Mouse (Mus musculus): ENCODE data around the gene Rpf2. TPM values are rescaled to one million over a fixed set of nuclear protein-coding genes. Genes with fewer than 3 reads are reported as not detected.

The Rpf2 gene
- polyA plus RNA-seq, 1 experiment from 2014 or later, result 61.9 TPM

- ATAC-seq (replicated peaks), result no peak
- H3K36me3 ChIP-seq (replicated peaks), result no peaks in the 10 kb centered on the region
- H3K27ac ChIP-seq, result no peak overlapping the region
- H3K4me1 ChIP-seq, result no peaks in the 10 kb centered on the region
- no peak overlapping the region for H3K4me3 ChIP-seq
- WGBS, result 85% methylated on average over 3 of the region's 3 CpGs
- no peaks in the 10 kb centered on the region for H3K9me3 ChIP-seq
- no peaks in the 10 kb centered on the region for H3K27me3 ChIP-seq (replicated peaks)
- H3K9ac ChIP-seq, result no peak overlapping the region
- H3K4me2 ChIP-seq, result no peak overlapping the region
Observed at GRCm38 (mm10) chr10:40264920-40265319, 18.1 kb upstream of the Rpf2 start.

- H3K4me2 ChIP-seq, result no peak overlapping the region
- H3K36me3 ChIP-seq (replicated peaks), result no peaks in the 10 kb centered on the region
- H3K9ac ChIP-seq, result no peak overlapping the region
- no peaks in the 10 kb centered on the region for H3K27me3 ChIP-seq (replicated peaks)
- ATAC-seq (replicated peaks), result no peak
- 77% methylated on average over 4 of the region's 4 CpGs for WGBS
- no peak overlapping the region for H3K4me3 ChIP-seq
- no peak overlapping the region for H3K27ac ChIP-seq
- peaks cover 2% of the 10 kb centered on the region; the same call in 1 of the 2 replicates for H3K4me1 ChIP-seq
- H3K9me3 ChIP-seq, result no peaks in the 10 kb centered on the region
Observed at GRCm38 (mm10) chr10:40263691-40264090, 16.9 kb upstream of the Rpf2 start.

- H3K4me3 ChIP-seq, result no peak overlapping the region
- no peaks in the 10 kb centered on the region for H3K36me3 ChIP-seq (replicated peaks)
- ATAC-seq (replicated peaks), result no peak
- H3K27me3 ChIP-seq (replicated peaks), result no peaks in the 10 kb centered on the region
- H3K9me3 ChIP-seq, result no peaks in the 10 kb centered on the region
- no peak overlapping the region for H3K4me2 ChIP-seq
- H3K27ac ChIP-seq, result no peak overlapping the region
- no peak overlapping the region for H3K9ac ChIP-seq
- H3K4me1 ChIP-seq, result peaks cover 5% of the 10 kb centered on the region; the same call in 1 of the 2 replicates
- 94% methylated on average over 6 of the region's 6 CpGs for WGBS
Observed at GRCm38 (mm10) chr10:40262200-40262599, 15.4 kb upstream of the Rpf2 start.

- WGBS, result 59% methylated on average over 5 of the region's 5 CpGs
- no peak for ATAC-seq (replicated peaks)
- Histone ChIP-seq H3K4me3 (no peak overlapping the region), H3K36me3 (replicated peaks) (no peaks in the 10 kb centered on the region), H3K4me2 (no peak overlapping the region), H3K9me3 (no peaks in the 10 kb centered on the region), H3K4me1 (peaks cover 13% of the 10 kb centered on the region), H3K9ac (no peak overlapping the region), H3K27ac (no peak overlapping the region), H3K27me3 (replicated peaks) (no peaks in the 10 kb centered on the region)
Observed at GRCm38 (mm10) chr10:40260305-40260704, 13.5 kb upstream of the Rpf2 start.

- Histone ChIP-seq H3K27ac (no peak overlapping the region), H3K4me2 (no peak overlapping the region), H3K4me1 (peaks cover 13% of the 10 kb centered on the region), H3K4me3 (no peak overlapping the region), H3K9ac (no peak overlapping the region), H3K9me3 (no peaks in the 10 kb centered on the region), H3K27me3 (replicated peaks) (no peaks in the 10 kb centered on the region), H3K36me3 (replicated peaks) (no peaks in the 10 kb centered on the region)
- no peak for ATAC-seq (replicated peaks)
- WGBS, result 19% methylated on average over 8 of the region's 8 CpGs
Observed at GRCm38 (mm10) chr10:40259542-40259941, 12.7 kb upstream of the Rpf2 start.

- H3K9ac ChIP-seq, result peak overlapping the region; percentile 35
- 8% methylated on average over 5 of the region's 5 CpGs for WGBS
- H3K4me1 ChIP-seq, result peaks cover 13% of the 10 kb centered on the region
- no peaks in the 10 kb centered on the region for H3K9me3 ChIP-seq
- H3K36me3 ChIP-seq (replicated peaks), result 0 out of 2 replicates have a peak, but pooled peaks cover 3% of the 10 kb centered on the region
- ATAC-seq (replicated peaks), result no peak
- H3K4me2 ChIP-seq, result peak overlapping the region; percentile 53
- H3K27ac ChIP-seq, result peak overlapping the region; percentile 94
- H3K27me3 ChIP-seq (replicated peaks), result no peaks in the 10 kb centered on the region
- H3K4me3 ChIP-seq, result peak overlapping the region; percentile 75; the same call in 1 of the 2 replicates
Observed at GRCm38 (mm10) chr10:40258976-40259375, 12.1 kb upstream of the Rpf2 start.

GRCm38 (mm10) chr10:40258401-40258966 lies 11.6 kb upstream of the Rpf2 start:
- peak; percentile 76 for ATAC-seq (replicated peaks)
- peak overlapping the region; percentile 53 for H3K4me2 ChIP-seq
- under 1% methylated on average over 12 of the region's 12 CpGs for WGBS
- peak overlapping the region; percentile 75 for H3K4me3 ChIP-seq
- H3K9ac ChIP-seq, result peak overlapping the region; percentile 35
- H3K27me3 ChIP-seq (replicated peaks), result no peaks in the 10 kb centered on the region
- peak overlapping the region; percentile 94 for H3K27ac ChIP-seq
- peaks cover 6% of the 10 kb centered on the region for H3K36me3 ChIP-seq (replicated peaks)
- peaks cover 13% of the 10 kb centered on the region for H3K4me1 ChIP-seq
- no peaks in the 10 kb centered on the region for H3K9me3 ChIP-seq

GRCm38 (mm10) chr10:40257414-40258255 lies 10.8 kb upstream of the Rpf2 start, which contains the start of gene Gtf3c6:
Gene Gtf3c6 (minus strand): TSS chr10:40258108.
- Histone ChIP-seq H3K36me3 (replicated peaks) (peaks cover 11% of the 10 kb centered on the region), H3K27me3 (replicated peaks) (no peaks in the 10 kb centered on the region), H3K9ac (peak within 1 kb of the TSS; percentile 88), H3K9me3 (no peaks in the 10 kb centered on the region), H3K4me1 (peaks cover 13% of the 10 kb centered on the region), H3K4me3 (peak within 1 kb of the TSS; percentile 75), H3K27ac (peak within 1 kb of the TSS; percentile 94), H3K4me2 (peak within 1 kb of the TSS; percentile 53)
- peak; percentile 87 for ATAC-seq (replicated peaks)
- under 1% methylated on average over 43 of the region's 43 CpGs for WGBS

GRCm38 (mm10) chr10:40256716-40257115 lies 9.9 kb upstream of the Rpf2 start:
- peak overlapping the region; percentile 88 for H3K9ac ChIP-seq
- WGBS, result 2% methylated on average over 5 of the region's 5 CpGs
- H3K9me3 ChIP-seq, result no peaks in the 10 kb centered on the region
- peak overlapping the region; percentile 75 for H3K4me3 ChIP-seq
- ATAC-seq (replicated peaks), result peak; percentile 83
- peak overlapping the region; percentile 53 for H3K4me2 ChIP-seq
- no peaks in the 10 kb centered on the region for H3K27me3 ChIP-seq (replicated peaks)
- H3K36me3 ChIP-seq (replicated peaks), result peaks cover 16% of the 10 kb centered on the region
- peak overlapping the region; percentile 94 for H3K27ac ChIP-seq
- peaks cover 13% of the 10 kb centered on the region for H3K4me1 ChIP-seq

GRCm38 (mm10) chr10:40250969-40251368 lies 4.1 kb upstream of the Rpf2 start:
- peaks cover 43% of the 10 kb centered on the region for H3K36me3 ChIP-seq (replicated peaks)
- WGBS, result 91% methylated on average over 6 of the region's 6 CpGs
- ATAC-seq (replicated peaks), result no peak
- H3K9ac ChIP-seq, result no peak overlapping the region
- H3K9me3 ChIP-seq, result no peaks in the 10 kb centered on the region
- peaks cover 9% of the 10 kb centered on the region for H3K4me1 ChIP-seq
- H3K4me3 ChIP-seq, result no peak overlapping the region
- no peak overlapping the region for H3K27ac ChIP-seq
- no peaks in the 10 kb centered on the region for H3K27me3 ChIP-seq (replicated peaks)
- no peak overlapping the region for H3K4me2 ChIP-seq

GRCm38 (mm10) chr10:40249625-40250024 lies 2.8 kb upstream of the Rpf2 start:
- Histone ChIP-seq H3K9ac (no peak overlapping the region), H3K4me1 (peaks cover 17% of the 10 kb centered on the region), H3K4me3 (no peak overlapping the region), H3K4me2 (no peak overlapping the region), H3K36me3 (replicated peaks) (peaks cover 43% of the 10 kb centered on the region), H3K9me3 (no peaks in the 10 kb centered on the region), H3K27ac (no peak overlapping the region), H3K27me3 (replicated peaks) (no peaks in the 10 kb centered on the region)
- 88% methylated on average over 9 of the region's 9 CpGs for WGBS
- ATAC-seq (replicated peaks), result no peak

GRCm38 (mm10) chr10:40247166-40247716 lies 405 bp upstream of the Rpf2 start:
- H3K27me3 ChIP-seq (replicated peaks), result no peaks in the 10 kb centered on the region
- peaks cover 17% of the 10 kb centered on the region for H3K4me1 ChIP-seq
- peak overlapping the region; percentile 73 for H3K4me3 ChIP-seq
- 29% methylated on average over 11 of the region's 11 CpGs for WGBS
- H3K36me3 ChIP-seq (replicated peaks), result peaks cover 46% of the 10 kb centered on the region
- H3K27ac ChIP-seq, result peak overlapping the region; percentile 84
- peak; percentile 53 for ATAC-seq (replicated peaks)
- H3K9ac ChIP-seq, result peak overlapping the region; percentile 28; the same call in 1 of the 2 replicates
- H3K9me3 ChIP-seq, result no peaks in the 10 kb centered on the region
- H3K4me2 ChIP-seq, result peak overlapping the region; percentile 76
